Mouse (Mus musculus): ENCODE measurements around the gene Tada2b. TPM values are rescaled to one million over a fixed set of nuclear protein-coding genes. Genes with fewer than 3 reads are reported as not detected.

The Tada2b gene
- polyA plus RNA-seq, 1 experiment from 2014 or later = 2.0 TPM

DNA sequence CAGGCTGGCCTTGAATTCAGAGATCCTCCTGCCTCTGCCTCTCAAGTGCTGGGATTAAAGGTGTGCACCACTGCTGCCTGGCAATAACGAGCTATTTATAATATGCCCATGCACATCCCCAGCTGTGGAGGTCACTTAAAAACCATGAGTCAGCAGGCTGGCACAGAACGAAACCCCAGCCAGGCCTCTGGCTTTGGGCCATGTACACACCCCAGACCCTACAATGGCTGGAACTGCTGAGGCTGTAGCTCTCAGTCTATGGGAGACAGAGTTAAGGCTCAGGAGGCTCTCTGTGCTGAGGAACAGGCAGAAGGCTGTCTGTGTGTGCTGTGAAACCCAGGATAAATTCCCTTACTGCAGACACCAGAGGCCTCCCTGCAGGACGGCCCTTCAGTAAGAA lies 43.3 kb downstream of the Tada2b start:
- no peaks in the 10 kb centered on the region for H3K36me3 ChIP-seq (ENCODE audit: control insufficient read depth, insufficient read depth)
- no peak overlapping the region for H3K9ac ChIP-seq (ENCODE audit: low read depth, low read length)
- H3K4me1 ChIP-seq (replicated peaks; ENCODE audit: control insufficient read depth, insufficient read depth, low read length) = no peaks in the 10 kb centered on the region
- no peak overlapping the region for H3K4me2 ChIP-seq (replicated peaks; ENCODE audit: low read depth)
- H3K27ac ChIP-seq (ENCODE audit: low read depth, low read length) = no peak overlapping the region
- H3K9me3 ChIP-seq (ENCODE audit: control insufficient read depth) = no peaks in the 10 kb centered on the region
- 62% methylated on average over 3 of the region's 3 CpGs for WGBS
- H3K4me3 ChIP-seq (ENCODE audit: low read depth, low read length) = no peak overlapping the region
- TF ChIP-seq CTCF (IDR thresholded peaks at IDR 0.05; ENCODE audit: low read depth) = no peak
- ATAC-seq = no peak
- H3K27me3 ChIP-seq (replicated peaks; ENCODE audit: control insufficient read depth, insufficient read depth, low read length) = 0 out of 2 replicates have a peak, but pooled peaks cover 2% of the 10 kb centered on the region

DNA sequence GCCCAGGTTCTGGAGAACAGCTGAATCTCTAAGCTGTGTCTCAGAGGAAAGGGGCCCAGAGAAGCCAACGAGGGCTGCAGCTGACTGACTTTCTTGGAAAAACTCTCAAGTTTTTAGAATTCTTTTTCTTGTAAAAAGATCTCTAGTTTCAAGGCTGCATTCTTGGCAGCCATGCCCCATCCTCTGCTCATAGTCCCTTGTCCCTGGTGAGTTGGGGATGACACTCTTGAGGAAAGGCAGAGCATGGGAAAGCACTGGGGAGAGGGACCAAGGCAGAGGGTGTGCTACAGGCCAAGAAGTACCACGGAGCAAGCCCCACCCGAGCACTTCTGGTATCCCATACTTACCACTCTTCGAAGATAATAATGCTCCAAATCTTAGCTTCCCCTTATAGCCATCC lies 47.2 kb downstream of the Tada2b start:
- TF ChIP-seq CTCF (IDR thresholded peaks at IDR 0.05; ENCODE audit: low read depth) = no peak
- Histone ChIP-seq H3K4me3 (ENCODE audit: low read depth, low read length) (no peak overlapping the region), H3K36me3 (ENCODE audit: control insufficient read depth, insufficient read depth) (no peaks in the 10 kb centered on the region), H3K4me2 (replicated peaks; ENCODE audit: low read depth) (no peak overlapping the region), H3K9me3 (ENCODE audit: control insufficient read depth) (no peaks in the 10 kb centered on the region), H3K27ac (ENCODE audit: low read depth, low read length) (no peak overlapping the region), H3K9ac (ENCODE audit: low read depth, low read length) (no peak overlapping the region), H3K4me1 (replicated peaks; ENCODE audit: control insufficient read depth, insufficient read depth, low read length) (no peaks in the 10 kb centered on the region), H3K27me3 (replicated peaks; ENCODE audit: control insufficient read depth, insufficient read depth, low read length) (no peaks in the 10 kb centered on the region)
- no peak for ATAC-seq
- 65% methylated on average over 4 of the region's 4 CpGs for WGBS

DNA sequence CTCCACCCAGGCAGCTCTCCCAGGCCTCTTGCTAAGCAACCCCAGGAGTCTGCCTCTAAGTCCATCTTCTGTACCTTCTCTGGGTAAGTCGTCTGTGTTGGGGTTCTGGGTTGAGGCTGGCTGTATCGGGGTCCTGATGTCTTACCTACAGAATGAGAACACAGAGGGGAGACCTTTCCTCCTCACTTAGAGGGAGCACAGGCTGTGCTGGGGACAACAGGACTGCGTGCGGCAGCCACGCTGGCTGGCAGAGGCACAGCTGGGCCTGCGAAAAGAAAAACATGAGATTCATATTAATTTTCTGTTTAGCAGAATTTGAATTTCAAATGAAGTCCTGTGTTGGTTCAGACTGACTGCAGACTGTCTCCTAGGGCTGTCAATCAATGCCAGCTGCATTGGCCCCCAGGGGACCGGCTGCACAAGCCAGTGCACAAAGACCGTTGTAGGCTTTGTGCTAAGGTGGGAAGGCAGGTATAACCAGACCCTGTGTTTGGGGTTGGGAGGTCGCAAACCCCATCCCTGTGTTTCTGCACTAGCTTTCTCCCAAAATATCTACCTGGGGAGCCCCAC lies 49.6 kb downstream of the Tada2b start:
- Histone ChIP-seq H3K27me3 (replicated peaks; ENCODE audit: control insufficient read depth, insufficient read depth, low read length) (no peaks in the 10 kb centered on the region), H3K27ac (ENCODE audit: low read depth, low read length) (no peak overlapping the region), H3K4me1 (replicated peaks; ENCODE audit: control insufficient read depth, insufficient read depth, low read length) (no peaks in the 10 kb centered on the region), H3K4me3 (ENCODE audit: low read depth, low read length) (no peak overlapping the region), H3K9ac (ENCODE audit: low read depth, low read length) (no peak overlapping the region), H3K4me2 (replicated peaks; ENCODE audit: low read depth) (no peak overlapping the region), H3K9me3 (ENCODE audit: control insufficient read depth) (no peaks in the 10 kb centered on the region), H3K36me3 (ENCODE audit: control insufficient read depth, insufficient read depth) (no peaks in the 10 kb centered on the region)
- TF ChIP-seq CTCF (IDR thresholded peaks at IDR 0.05; ENCODE audit: low read depth) = no peak
- no peak for ATAC-seq
- 73% methylated on average over 9 of the region's 9 CpGs for WGBS

DNA sequence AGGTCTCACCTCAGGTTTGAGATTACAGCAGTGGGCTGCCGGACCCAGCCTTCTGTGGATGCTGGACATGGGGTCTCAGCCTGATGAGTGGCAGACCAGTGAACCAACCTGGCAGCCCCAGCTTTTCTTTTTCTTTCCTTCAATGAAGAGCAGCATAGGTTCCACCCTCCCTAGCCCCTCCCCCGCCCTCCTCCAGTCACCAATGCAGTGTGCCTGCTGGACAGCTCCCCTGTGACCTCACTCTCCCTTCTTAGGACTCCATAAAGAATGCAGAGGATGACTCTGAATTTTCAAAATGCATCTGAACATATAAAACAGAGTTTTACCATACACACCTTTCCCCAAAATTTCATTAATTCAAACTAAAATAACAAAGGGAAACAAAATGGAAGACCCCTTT lies 52.4 kb downstream of the Tada2b start:
- H3K9ac ChIP-seq (ENCODE audit: low read depth, low read length) = no peak overlapping the region
- 53% methylated on average over 2 of the region's 2 CpGs for WGBS

DNA sequence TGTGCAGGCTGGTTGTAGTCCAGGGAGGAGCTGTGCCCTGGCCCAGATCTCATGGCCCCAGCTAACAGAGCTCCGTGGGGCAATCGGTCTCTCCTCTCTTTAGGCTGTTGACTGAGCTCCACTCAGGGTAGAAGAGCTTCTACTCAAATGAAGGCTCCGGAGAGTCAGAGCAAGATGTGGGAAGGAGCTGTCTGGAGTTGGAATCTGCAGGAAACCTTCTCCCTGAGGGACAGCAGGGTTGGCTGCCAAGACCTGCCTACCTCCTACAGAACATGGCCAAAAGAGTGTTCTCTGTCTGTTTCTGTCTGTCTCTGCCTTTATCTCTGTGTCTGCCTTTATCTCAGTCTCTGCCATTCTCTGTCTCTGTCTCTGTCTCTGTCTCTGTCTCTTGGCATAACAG lies 54.5 kb downstream of the Tada2b start:
- Histone ChIP-seq H3K4me2 (replicated peaks; ENCODE audit: low read depth) (no peak overlapping the region), H3K27ac (ENCODE audit: low read depth, low read length) (no peak overlapping the region), H3K4me1 (replicated peaks; ENCODE audit: control insufficient read depth, insufficient read depth, low read length) (no peaks in the 10 kb centered on the region), H3K9me3 (ENCODE audit: control insufficient read depth) (no peaks in the 10 kb centered on the region), H3K4me3 (ENCODE audit: low read depth, low read length) (no peak overlapping the region), H3K9ac (ENCODE audit: low read depth, low read length) (no peak overlapping the region), H3K36me3 (ENCODE audit: control insufficient read depth, insufficient read depth) (no peaks in the 10 kb centered on the region), H3K27me3 (replicated peaks; ENCODE audit: control insufficient read depth, insufficient read depth, low read length) (no peaks in the 10 kb centered on the region)
- TF ChIP-seq CTCF (IDR thresholded peaks at IDR 0.05; ENCODE audit: low read depth) = no peak
- ATAC-seq = no peak
- 87% methylated on average over 3 of the region's 3 CpGs for WGBS

More for the DNA sequence above, 52.4 kb downstream of the Tada2b start:
- H3K4me1 ChIP-seq (replicated peaks; ENCODE audit: control insufficient read depth, insufficient read depth, low read length) = no peaks in the 10 kb centered on the region
- no peak for TF ChIP-seq CTCF (IDR thresholded peaks at IDR 0.05; ENCODE audit: low read depth)
- no peaks in the 10 kb centered on the region for H3K27me3 ChIP-seq (replicated peaks; ENCODE audit: control insufficient read depth, insufficient read depth, low read length)
- no peak overlapping the region for H3K4me2 ChIP-seq (replicated peaks; ENCODE audit: low read depth)
- no peaks in the 10 kb centered on the region for H3K36me3 ChIP-seq (ENCODE audit: control insufficient read depth, insufficient read depth)
- H3K9me3 ChIP-seq (ENCODE audit: control insufficient read depth) = no peaks in the 10 kb centered on the region
- ATAC-seq = no peak
- no peak overlapping the region for H3K4me3 ChIP-seq (ENCODE audit: low read depth, low read length)
- no peak overlapping the region for H3K27ac ChIP-seq (ENCODE audit: low read depth, low read length)

DNA sequence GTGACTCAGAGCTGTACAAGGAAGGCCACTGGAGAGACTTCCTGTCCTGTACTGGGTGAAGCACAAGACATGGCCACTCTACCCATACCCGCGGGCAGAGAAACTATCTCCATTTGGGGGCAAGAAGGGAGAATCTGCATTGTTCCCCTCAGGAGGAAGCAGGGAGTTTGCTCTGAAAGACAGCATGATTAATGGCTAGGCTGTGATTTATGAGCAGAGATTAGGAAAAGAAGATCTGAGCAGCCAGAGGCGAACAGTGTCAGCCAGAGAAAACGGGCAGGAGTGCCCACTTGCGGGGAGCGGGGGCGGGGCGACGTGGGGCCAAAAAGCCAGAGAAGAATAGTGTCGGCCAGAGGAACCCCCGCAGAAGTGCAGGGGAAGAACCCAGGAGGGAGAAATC lies 56.3 kb downstream of the Tada2b start:
- no peak overlapping the region for H3K27ac ChIP-seq (ENCODE audit: low read depth, low read length)
- no peak overlapping the region for H3K4me2 ChIP-seq (replicated peaks; ENCODE audit: low read depth)
- no peaks in the 10 kb centered on the region for H3K36me3 ChIP-seq (ENCODE audit: control insufficient read depth, insufficient read depth)
- no peak overlapping the region for H3K9ac ChIP-seq (ENCODE audit: low read depth, low read length)
- no peaks in the 10 kb centered on the region for H3K27me3 ChIP-seq (replicated peaks; ENCODE audit: control insufficient read depth, insufficient read depth, low read length)
- WGBS = 16% methylated on average over 11 of the region's 11 CpGs
- H3K9me3 ChIP-seq (ENCODE audit: control insufficient read depth) = no peaks in the 10 kb centered on the region
- no peak for TF ChIP-seq CTCF (IDR thresholded peaks at IDR 0.05; ENCODE audit: low read depth)
- H3K4me1 ChIP-seq (replicated peaks; ENCODE audit: control insufficient read depth, insufficient read depth, low read length) = no peaks in the 10 kb centered on the region
- no peak for ATAC-seq
- no peak overlapping the region for H3K4me3 ChIP-seq (ENCODE audit: low read depth, low read length)

DNA sequence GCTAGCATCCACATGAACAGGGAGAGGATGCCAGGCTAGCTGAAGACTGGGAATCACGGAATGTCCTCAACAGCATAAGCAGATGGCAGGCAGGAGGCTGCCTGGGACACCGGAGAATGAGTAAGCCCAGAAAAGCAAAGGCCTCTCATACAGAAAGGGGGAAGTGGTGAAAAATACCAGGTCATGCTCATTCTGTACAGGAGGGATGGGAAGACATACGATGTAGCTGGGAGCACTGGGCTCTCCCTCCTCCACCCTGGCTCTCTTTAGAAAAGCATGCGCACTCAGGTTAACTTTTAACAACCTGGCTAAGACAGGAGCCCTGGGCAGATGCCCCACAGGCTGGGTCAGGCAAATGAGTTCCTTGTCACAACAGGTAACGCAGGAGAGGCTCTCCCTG lies 57.7 kb downstream of the Tada2b start:
- no peak for ATAC-seq
- H3K9ac ChIP-seq (ENCODE audit: low read depth, low read length) = no peak overlapping the region
- no peaks in the 10 kb centered on the region for H3K27me3 ChIP-seq (replicated peaks; ENCODE audit: control insufficient read depth, insufficient read depth, low read length)

More for the DNA sequence above, 57.7 kb downstream of the Tada2b start:
- Histone ChIP-seq H3K27ac (ENCODE audit: low read depth, low read length) (no peak overlapping the region), H3K4me1 (replicated peaks; ENCODE audit: control insufficient read depth, insufficient read depth, low read length) (no peaks in the 10 kb centered on the region), H3K4me3 (ENCODE audit: low read depth, low read length) (no peak overlapping the region), H3K9me3 (ENCODE audit: control insufficient read depth) (no peaks in the 10 kb centered on the region), H3K36me3 (ENCODE audit: control insufficient read depth, insufficient read depth) (no peaks in the 10 kb centered on the region), H3K4me2 (replicated peaks; ENCODE audit: low read depth) (no peak overlapping the region)
- WGBS = 57% methylated on average over 5 of the region's 5 CpGs
- TF ChIP-seq CTCF (IDR thresholded peaks at IDR 0.05; ENCODE audit: low read depth) = no peak
